Mouse (Mus musculus) cerebellum, adult 9-10 months (tissue): ENCODE measurements around the gene Vps11.
"Not testable (repeated sequence)": the region's sequence is repeated elsewhere in the genome, so short reads cannot be mapped to it uniquely, and the experiment has no call there.

Experiments used
- DNase-seq: peaks from one replicate; pipeline ENCODE4 v3.0.0; 2022

Gene Vps11

GRCm38 (mm10) chr9:44313476-44314256 is 47.8 kb downstream of the Vps11 start:
- DNase-seq: peak; percentile 67

- DNase-seq: no peak
These were observed 50.0 kb downstream of the Vps11 start for GRCm38 (mm10) chr9:44311136-44312134.

GRCm38 (mm10) chr9:44310750-44311135 is 50.7 kb downstream of the Vps11 start:
- DNase-seq: no peak

DNA sequence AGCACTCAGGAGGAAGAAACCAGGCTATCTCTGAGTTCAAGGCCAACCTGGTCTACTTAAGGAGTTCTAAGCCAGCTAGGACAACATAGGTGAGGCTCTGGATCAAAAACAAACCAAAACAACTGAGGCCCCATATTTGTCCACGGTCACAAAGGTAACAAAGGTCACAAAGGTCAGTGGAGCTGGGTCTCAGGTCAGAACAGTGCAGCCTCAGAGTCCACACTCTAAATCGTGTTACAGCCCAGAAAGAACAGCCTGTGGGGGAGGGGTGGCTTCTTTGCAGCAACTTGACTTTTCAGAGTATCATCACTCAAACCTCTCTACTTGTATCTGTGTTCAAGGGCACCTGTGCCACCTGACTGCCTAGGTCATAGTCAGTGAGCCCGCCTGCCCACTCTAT is 51.7 kb downstream of the Vps11 start:
- DNase-seq: no peak

DNA sequence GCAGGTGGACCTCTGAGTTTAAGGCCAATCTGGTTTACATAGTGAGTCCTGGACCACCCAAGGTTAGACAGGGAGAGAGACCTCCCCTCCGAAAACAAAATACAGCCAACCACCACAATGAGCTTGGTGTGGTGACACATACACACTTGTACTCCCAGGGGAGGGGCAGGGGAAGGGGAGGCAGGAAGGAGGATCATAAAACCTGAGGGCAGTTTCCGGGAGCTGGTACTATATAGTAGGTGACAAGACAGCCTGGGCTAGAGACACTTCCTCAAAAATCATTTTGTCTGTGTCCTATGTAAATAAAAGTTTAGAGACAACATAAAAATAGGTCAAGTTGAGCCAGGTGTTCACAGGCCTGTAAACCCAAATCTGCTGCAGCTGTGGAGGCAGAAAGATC is 54.2 kb downstream of the Vps11 start:
- no peak for DNase-seq

DNA sequence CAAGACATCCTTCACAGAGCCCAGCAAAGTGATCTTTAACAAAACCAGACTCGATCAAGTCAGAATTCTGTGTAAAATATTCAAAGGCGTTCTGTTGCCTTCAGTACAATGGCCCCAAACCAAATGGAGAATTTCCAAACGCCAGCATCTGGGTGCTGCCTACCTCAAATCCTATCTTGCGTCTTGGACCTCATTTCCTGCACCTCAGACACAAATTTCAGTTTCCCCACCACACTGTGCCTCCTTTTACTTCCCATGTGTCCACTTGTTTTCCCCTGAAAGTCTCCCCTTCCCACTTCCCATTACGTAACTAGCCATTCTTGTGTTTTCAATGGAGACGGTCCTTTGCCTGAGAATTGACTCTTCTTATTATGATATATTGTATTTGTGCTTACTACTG is 54.9 kb downstream of the Vps11 start:
- DNase-seq: no peak

- DNase-seq: peak; percentile 98
These were observed 55.9 kb downstream of the Vps11 start, which contains the start of gene Hinfp for GRCm38 (mm10) chr9:44305466-44306079. Gene Hinfp, minus strand, starts transcription at chr9:44305671.

DNA sequence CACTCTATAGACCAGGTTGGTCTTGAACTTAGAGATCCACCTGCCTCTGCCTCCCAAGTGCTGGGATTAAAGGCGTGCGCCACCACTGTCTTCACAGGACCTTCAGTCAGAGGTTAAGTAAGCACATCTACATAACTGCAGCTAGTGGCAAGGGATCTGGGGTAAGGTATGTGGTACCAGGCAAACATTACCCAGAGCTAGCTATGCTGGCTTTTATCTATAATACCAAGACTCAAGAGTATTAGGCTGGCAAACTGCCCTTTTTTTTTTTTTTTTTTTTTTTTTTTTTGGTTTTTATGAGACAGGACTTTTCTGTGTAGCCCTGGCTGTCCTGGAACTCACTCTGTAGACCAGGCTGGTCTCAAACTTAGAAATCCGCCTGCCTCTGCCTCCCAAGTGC is 61.5 kb downstream of the Vps11 start:
- DNase-seq: not testable (repeated sequence)
